Mouse (Mus musculus) hindbrain, embryonic 10.5 days (tissue): ENCODE measurements at regions not wholly inside any gene's neighbourhood (a gene's known extent, or its start where the extent isn't known, plus 50 kb on each side); places are given as distances from the start of the nearest gene placed in this dataset.
"Not testable (repeated sequence)": the region's sequence is repeated elsewhere in the genome, so short reads cannot be mapped to it uniquely, and the experiment has no call there.

ENCODE experiments used
- DNase-seq: peaks from one replicate; pipeline ENCODE4 v3.0.0-alpha.2; 2017; ENCODE audit warnings: low spot score
- H3K27ac ChIP-seq: fragments of 300-500 bp; sonication (generic); 2 replicates; pipeline ENCODE4 v1.5.1; 2016; ENCODE audit warnings: mild to moderate bottlenecking, moderate library complexity
- H3K27me3 ChIP-seq: fragments of 300-500 bp; sonication (generic); 2 replicates; pipeline ENCODE4 v1.6.1; 2016; ENCODE audit warnings: mild to moderate bottlenecking; ENCODE audit not compliant: poor library complexity, insufficient read depth, severe bottlenecking
- H3K36me3 ChIP-seq: fragments of 300-500 bp; sonication (generic); 2 replicates; pipeline ENCODE4 v1.6.1; 2016; ENCODE audit warnings: mild to moderate bottlenecking, moderate library complexity
- H3K4me1 ChIP-seq: fragments of 300-500 bp; sonication (generic); replicated peaks from 2 replicates; pipeline ENCODE4 v1.6.1; 2016; ENCODE audit warnings: mild to moderate bottlenecking
- H3K4me3 ChIP-seq: fragments of 300-500 bp; sonication (generic); 2 replicates; pipeline ENCODE4 v1.5.1; 2016; ENCODE audit warnings: mild to moderate bottlenecking, moderate library complexity
- H3K9me3 ChIP-seq: fragments of 300-500 bp; sonication (generic); 2 replicates; pipeline ENCODE4 v1.6.1; 2016; ENCODE audit warnings: mild to moderate bottlenecking, moderate library complexity
- WGBS: fragments of 180-500 bp; shearing (Covaris S2); methylation state at CpG from one replicate; pipeline ENCODE4 v1.1.7; 2016; 5-methylcytosine and 5-hydroxymethylcytosine counted together

- Histone ChIP-seq H3K4me1 (no peaks in the 10 kb centered on the region), H3K4me3 (no peak overlapping the region), H3K27me3 (no peaks in the 10 kb centered on the region), H3K27ac (no peak overlapping the region), H3K9me3 (no peaks in the 10 kb centered on the region), H3K36me3 (no peaks in the 10 kb centered on the region)
- no peak for DNase-seq
- WGBS, result 94% methylated on average over 2 of the region's 2 CpGs
Observed at GRCm38 (mm10) chr2:108044885-108045284, 754.4 kb downstream of the Kcna4 start.

GRCm38 (mm10) chr2:108045997-108046396, 755.6 kb downstream of the Kcna4 start:
- H3K4me3 ChIP-seq, result no peak overlapping the region
- no peaks in the 10 kb centered on the region for H3K9me3 ChIP-seq
- H3K27me3 ChIP-seq, result no peaks in the 10 kb centered on the region
- WGBS, result 80% methylated on average over 2 of the region's 2 CpGs
- no peak overlapping the region for H3K27ac ChIP-seq
- H3K36me3 ChIP-seq, result no peaks in the 10 kb centered on the region
- DNase-seq, result no peak
- H3K4me1 ChIP-seq, result no peaks in the 10 kb centered on the region

- H3K4me1 ChIP-seq, H3K9me3 ChIP-seq, DNase-seq, H3K27ac ChIP-seq, H3K4me3 ChIP-seq, H3K27me3 ChIP-seq, H3K36me3 ChIP-seq: not testable (repeated sequence)
- WGBS, result 90% methylated on average over 2 of the region's 2 CpGs
Observed at GRCm38 (mm10) chr2:108062751-108063150, 772.3 kb downstream of the Kcna4 start.

- no peak for DNase-seq
- 85% methylated on average over 3 of the region's 3 CpGs for WGBS
Observed at GRCm38 (mm10) chr2:108083911-108084310, 793.5 kb downstream of the Kcna4 start.

GRCm38 (mm10) chr2:108090266-108090665, 799.8 kb downstream of the Kcna4 start:
- no peaks in the 10 kb centered on the region for H3K9me3 ChIP-seq
- WGBS, result 83% methylated on average over 4 of the region's 4 CpGs
- DNase-seq, result no peak
- H3K36me3 ChIP-seq, result no peaks in the 10 kb centered on the region
- H3K4me1 ChIP-seq, result no peaks in the 10 kb centered on the region
- H3K27me3 ChIP-seq, result no peaks in the 10 kb centered on the region
- H3K27ac ChIP-seq, result no peak overlapping the region
- H3K4me3 ChIP-seq, result no peak overlapping the region

More at GRCm38 (mm10) chr2:108083911-108084310, 793.5 kb downstream of the Kcna4 start:
- H3K36me3 ChIP-seq, result no peaks in the 10 kb centered on the region
- H3K4me1 ChIP-seq, result no peaks in the 10 kb centered on the region
- no peaks in the 10 kb centered on the region for H3K27me3 ChIP-seq
- no peak overlapping the region for H3K27ac ChIP-seq
- no peak overlapping the region for H3K4me3 ChIP-seq
- H3K9me3 ChIP-seq, result no peaks in the 10 kb centered on the region

- H3K27me3 ChIP-seq, result no peaks in the 10 kb centered on the region
- 93% methylated on average over 4 of the region's 4 CpGs for WGBS
- H3K27ac ChIP-seq, result no peak overlapping the region
- H3K4me3 ChIP-seq, result no peak overlapping the region
- H3K4me1 ChIP-seq, result no peaks in the 10 kb centered on the region
- no peaks in the 10 kb centered on the region for H3K36me3 ChIP-seq
- no peaks in the 10 kb centered on the region for H3K9me3 ChIP-seq
- no peak for DNase-seq
Observed at GRCm38 (mm10) chr2:108097026-108097425, 806.6 kb downstream of the Kcna4 start.

- no peak overlapping the region for H3K4me3 ChIP-seq
- H3K27ac ChIP-seq, result no peak overlapping the region
- no peak for DNase-seq
- no peaks in the 10 kb centered on the region for H3K4me1 ChIP-seq
- no peaks in the 10 kb centered on the region for H3K27me3 ChIP-seq
- H3K9me3 ChIP-seq, result no peaks in the 10 kb centered on the region
- H3K36me3 ChIP-seq, result no peaks in the 10 kb centered on the region
Observed at GRCm38 (mm10) chr2:108110140-108110539, 819.7 kb downstream of the Kcna4 start.

- 73% methylated on average over 2 of the region's 2 CpGs for WGBS
Observed at GRCm38 (mm10) chr2:108145694-108146093, 855.3 kb downstream of the Kcna4 start.

GRCm38 (mm10) chr2:108148221-108148620, 857.8 kb downstream of the Kcna4 start:
- H3K4me3 ChIP-seq, result no peak overlapping the region
- 82% methylated on average over 4 of the region's 4 CpGs for WGBS
- H3K36me3 ChIP-seq, result no peaks in the 10 kb centered on the region
- no peaks in the 10 kb centered on the region for H3K27me3 ChIP-seq
- H3K9me3 ChIP-seq, result no peaks in the 10 kb centered on the region
- H3K27ac ChIP-seq, result no peak overlapping the region
- no peaks in the 10 kb centered on the region for H3K4me1 ChIP-seq
- DNase-seq, result no peak

More at GRCm38 (mm10) chr2:108145694-108146093, 855.3 kb downstream of the Kcna4 start:
- DNase-seq, result no peak
- Histone ChIP-seq H3K9me3 (no peaks in the 10 kb centered on the region), H3K27ac (no peak overlapping the region), H3K36me3 (no peaks in the 10 kb centered on the region), H3K4me3 (no peak overlapping the region), H3K27me3 (no peaks in the 10 kb centered on the region), H3K4me1 (no peaks in the 10 kb centered on the region)

GRCm38 (mm10) chr2:108156189-108156588, 865.8 kb downstream of the Kcna4 start:
- H3K27me3 ChIP-seq, result no peaks in the 10 kb centered on the region
- no peak overlapping the region for H3K27ac ChIP-seq
- no peak overlapping the region for H3K4me3 ChIP-seq
- no peaks in the 10 kb centered on the region for H3K4me1 ChIP-seq
- no peaks in the 10 kb centered on the region for H3K36me3 ChIP-seq
- no peak for DNase-seq
- no peaks in the 10 kb centered on the region for H3K9me3 ChIP-seq

GRCm38 (mm10) chr2:108157731-108158130, 867.3 kb downstream of the Kcna4 start:
- WGBS, result 91% methylated on average over 2 of the region's 2 CpGs
- no peaks in the 10 kb centered on the region for H3K27me3 ChIP-seq
- H3K27ac ChIP-seq, result no peak overlapping the region
- H3K4me1 ChIP-seq, result no peaks in the 10 kb centered on the region
- no peaks in the 10 kb centered on the region for H3K36me3 ChIP-seq
- DNase-seq, result no peak
- H3K4me3 ChIP-seq, result no peak overlapping the region
- H3K9me3 ChIP-seq, result no peaks in the 10 kb centered on the region

GRCm38 (mm10) chr2:108158311-108158710, 867.9 kb downstream of the Kcna4 start:
- Histone ChIP-seq H3K27me3 (no peaks in the 10 kb centered on the region), H3K4me3 (no peak overlapping the region), H3K4me1 (no peaks in the 10 kb centered on the region), H3K27ac (no peak overlapping the region), H3K9me3 (no peaks in the 10 kb centered on the region), H3K36me3 (no peaks in the 10 kb centered on the region)
- no peak for DNase-seq

GRCm38 (mm10) chr2:108160865-108161264, 870.4 kb downstream of the Kcna4 start:
- H3K27ac ChIP-seq, result no peak overlapping the region
- no peaks in the 10 kb centered on the region for H3K9me3 ChIP-seq
- DNase-seq, result no peak
- no peaks in the 10 kb centered on the region for H3K27me3 ChIP-seq
- no peaks in the 10 kb centered on the region for H3K36me3 ChIP-seq
- H3K4me1 ChIP-seq, result no peaks in the 10 kb centered on the region
- H3K4me3 ChIP-seq, result no peak overlapping the region
- 83% methylated on average over 3 of the region's 3 CpGs for WGBS

GRCm38 (mm10) chr2:108165085-108165484, 874.6 kb downstream of the Kcna4 start:
- no peak for DNase-seq
- Histone ChIP-seq H3K4me1 (no peaks in the 10 kb centered on the region), H3K27ac (no peak overlapping the region), H3K27me3 (no peaks in the 10 kb centered on the region), H3K36me3 (no peaks in the 10 kb centered on the region), H3K4me3 (no peak overlapping the region), H3K9me3 (no peaks in the 10 kb centered on the region)
- WGBS, result 61% methylated on average over 1 of the region's 1 CpGs
